Mouse (Mus musculus): ENCODE measurements around the gene Lpgat1. TPM values are rescaled to one million over a fixed set of nuclear protein-coding genes. Genes with fewer than 3 reads are reported as not detected.
A peak's percentile ranks its signal among the peaks of the same experiment; 100 is the strongest.

Gene Lpgat1
- polyA plus RNA-seq, 1 experiment from 2014 or later = 64.8 TPM

- Histone ChIP-seq H3K27ac (ENCODE audit: poor library complexity, severe bottlenecking) (no peak overlapping the region), H3K36me3 (peaks cover 17% of the 10 kb centered on the region), H3K4me1 (replicated peaks) (peaks cover 13% of the 10 kb centered on the region), H3K4me2 (no peak overlapping the region), H3K4me3 (no peak overlapping the region), H3K27me3 (replicated peaks) (no peaks in the 10 kb centered on the region), H3K9ac (no peak overlapping the region), H3K9me3 (replicated peaks) (peaks cover 6% of the 10 kb centered on the region)
- WGBS = 75% methylated on average over 11 of the region's 11 CpGs
- no peak for ATAC-seq (ENCODE audit: insufficient number of reproducible peaks, low FRiP score)
Measured at GRCm38 (mm10) chr1:191785108-191785507, 67.5 kb downstream of the Lpgat1 start.

DNA sequence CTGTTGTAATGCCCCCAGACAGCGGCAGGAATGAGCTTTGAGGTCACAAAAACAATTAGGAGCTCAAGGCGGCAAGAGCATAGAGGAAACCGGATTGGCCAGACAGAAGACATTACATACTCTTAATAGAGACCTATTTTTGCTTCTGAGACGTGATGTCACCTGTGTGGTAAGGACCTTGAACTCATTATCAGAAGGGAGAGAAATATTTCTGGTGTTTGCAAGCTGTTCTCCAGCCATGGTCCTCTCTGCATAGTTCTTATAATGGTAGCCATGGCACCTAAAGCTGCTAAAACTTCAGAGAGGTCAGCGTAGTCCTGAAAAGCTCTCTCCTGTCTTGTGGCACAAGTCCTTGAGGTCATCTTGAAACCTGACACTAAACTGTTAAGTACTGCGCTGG, 68.6 kb downstream of the Lpgat1 start:
- no peak overlapping the region for H3K9ac ChIP-seq
- WGBS = 72% methylated on average over 6 of the region's 6 CpGs
- peaks cover 6% of the 10 kb centered on the region; the same call in 1 of the 2 replicates for H3K4me1 ChIP-seq (replicated peaks)
- H3K9me3 ChIP-seq (replicated peaks) = peaks cover 6% of the 10 kb centered on the region
- no peak for ATAC-seq (ENCODE audit: insufficient number of reproducible peaks, low FRiP score)
- H3K27me3 ChIP-seq (replicated peaks) = no peaks in the 10 kb centered on the region
- peaks cover 9% of the 10 kb centered on the region; the same call in 1 of the 2 replicates for H3K36me3 ChIP-seq
- no peak overlapping the region for H3K4me3 ChIP-seq
- H3K27ac ChIP-seq (ENCODE audit: poor library complexity, severe bottlenecking) = no peak overlapping the region
- no peak overlapping the region for H3K4me2 ChIP-seq

GRCm38 (mm10) chr1:191787379-191787778, 69.7 kb downstream of the Lpgat1 start:
- no peak overlapping the region for H3K4me2 ChIP-seq
- 37% methylated on average over 4 of the region's 4 CpGs for WGBS
- peaks cover 6% of the 10 kb centered on the region; the same call in 1 of the 2 replicates for H3K4me1 ChIP-seq (replicated peaks)
- peaks cover 6% of the 10 kb centered on the region for H3K9me3 ChIP-seq (replicated peaks)
- H3K9ac ChIP-seq = no peak overlapping the region
- no peak overlapping the region for H3K27ac ChIP-seq (ENCODE audit: poor library complexity, severe bottlenecking)
- no peaks in the 10 kb centered on the region for H3K27me3 ChIP-seq (replicated peaks)
- peaks cover 9% of the 10 kb centered on the region; the same call in 1 of the 2 replicates for H3K36me3 ChIP-seq
- no peak for ATAC-seq (ENCODE audit: insufficient number of reproducible peaks, low FRiP score)
- H3K4me3 ChIP-seq = no peak overlapping the region

DNA sequence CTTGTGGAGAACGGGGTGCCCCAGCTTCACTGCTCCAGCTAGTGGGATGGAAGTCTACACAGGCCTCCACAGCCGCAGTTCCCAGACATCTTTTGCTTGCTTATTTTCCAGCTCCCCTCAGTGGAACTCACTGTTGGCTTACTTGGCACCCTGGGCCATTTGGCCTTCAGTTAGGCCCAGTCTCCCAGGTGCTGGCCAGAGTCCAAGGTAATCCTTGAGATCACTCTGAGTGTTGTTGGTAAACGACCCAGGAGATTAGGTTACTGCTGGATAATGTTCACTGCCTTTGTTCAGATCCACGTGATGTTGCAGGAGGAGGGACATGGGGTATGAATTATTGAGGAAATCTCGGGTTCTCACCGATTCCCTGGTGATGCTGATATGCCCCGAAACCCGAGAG, 75.4 kb downstream of the Lpgat1 start:
- H3K27me3 ChIP-seq (replicated peaks) = no peaks in the 10 kb centered on the region
- H3K4me2 ChIP-seq = no peak overlapping the region
- 72% methylated on average over 8 of the region's 8 CpGs for WGBS
- H3K9ac ChIP-seq = no peak overlapping the region
- H3K4me3 ChIP-seq = no peak overlapping the region
- H3K36me3 ChIP-seq = peaks cover 5% of the 10 kb centered on the region; the same call in 1 of the 2 replicates
- H3K9me3 ChIP-seq (replicated peaks) = peaks cover 6% of the 10 kb centered on the region
- H3K27ac ChIP-seq (ENCODE audit: poor library complexity, severe bottlenecking) = no peak overlapping the region
- H3K4me1 ChIP-seq (replicated peaks) = peaks cover 24% of the 10 kb centered on the region
- no peak for ATAC-seq (ENCODE audit: insufficient number of reproducible peaks, low FRiP score)

DNA sequence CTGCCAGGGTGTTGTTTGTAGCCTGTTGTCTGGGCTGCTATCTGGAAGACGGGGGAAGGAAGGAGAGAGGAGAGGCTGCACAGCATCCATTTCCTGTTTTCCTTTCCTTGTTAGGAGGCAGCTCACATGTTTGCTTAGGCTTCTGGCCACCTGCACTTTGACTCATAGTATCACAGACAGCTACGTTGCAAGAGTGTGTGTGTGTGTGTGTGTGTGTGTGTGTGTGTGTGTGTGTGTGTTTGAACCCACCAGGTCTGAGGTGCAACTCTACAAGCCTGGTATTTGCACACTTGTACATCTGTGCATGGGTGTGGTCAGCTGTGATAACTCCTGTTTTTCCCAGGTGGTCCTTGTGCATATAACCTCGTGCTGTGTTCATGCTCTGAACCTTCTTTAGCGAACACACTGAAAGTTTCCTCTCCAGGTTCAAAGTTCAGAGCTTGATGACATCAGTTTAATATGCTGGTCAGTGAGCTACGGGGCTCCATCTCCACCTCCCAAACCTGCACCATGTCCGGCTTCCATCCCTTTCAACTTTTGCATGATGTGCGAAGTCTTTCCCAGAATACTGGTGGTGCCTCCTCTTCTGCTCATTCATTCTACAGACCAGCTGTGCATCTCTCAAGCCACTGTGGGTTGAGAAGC, 76.4 kb downstream of the Lpgat1 start:
- Histone ChIP-seq H3K27me3 (replicated peaks) (no peaks in the 10 kb centered on the region), H3K4me1 (replicated peaks) (peaks cover 24% of the 10 kb centered on the region), H3K4me2 (no peak overlapping the region), H3K9ac (no peak overlapping the region), H3K9me3 (replicated peaks) (peaks cover 3% of the 10 kb centered on the region), H3K4me3 (no peak overlapping the region), H3K36me3 (peaks cover 4% of the 10 kb centered on the region; the same call in 1 of the 2 replicates), H3K27ac (ENCODE audit: poor library complexity, severe bottlenecking) (no peak overlapping the region)
- ATAC-seq (ENCODE audit: insufficient number of reproducible peaks, low FRiP score) = peak; percentile 31; the same call in 1 of the 2 replicates
- WGBS = 63% methylated on average over 7 of the region's 7 CpGs

GRCm38 (mm10) chr1:191796238-191796896, 78.7 kb downstream of the Lpgat1 start:
- H3K36me3 ChIP-seq = no peaks in the 10 kb centered on the region
- H3K4me1 ChIP-seq (replicated peaks) = peaks cover 24% of the 10 kb centered on the region
- no peaks in the 10 kb centered on the region for H3K27me3 ChIP-seq (replicated peaks)
- H3K27ac ChIP-seq (ENCODE audit: poor library complexity, severe bottlenecking) = no peak overlapping the region
- H3K9ac ChIP-seq = no peak overlapping the region
- no peak overlapping the region for H3K4me3 ChIP-seq
- ATAC-seq (ENCODE audit: insufficient number of reproducible peaks, low FRiP score) = no peak
- WGBS = 70% methylated on average over 4 of the region's 4 CpGs
- H3K9me3 ChIP-seq (replicated peaks) = no peaks in the 10 kb centered on the region; the same call in 1 of the 2 replicates
- no peak overlapping the region for H3K4me2 ChIP-seq

DNA sequence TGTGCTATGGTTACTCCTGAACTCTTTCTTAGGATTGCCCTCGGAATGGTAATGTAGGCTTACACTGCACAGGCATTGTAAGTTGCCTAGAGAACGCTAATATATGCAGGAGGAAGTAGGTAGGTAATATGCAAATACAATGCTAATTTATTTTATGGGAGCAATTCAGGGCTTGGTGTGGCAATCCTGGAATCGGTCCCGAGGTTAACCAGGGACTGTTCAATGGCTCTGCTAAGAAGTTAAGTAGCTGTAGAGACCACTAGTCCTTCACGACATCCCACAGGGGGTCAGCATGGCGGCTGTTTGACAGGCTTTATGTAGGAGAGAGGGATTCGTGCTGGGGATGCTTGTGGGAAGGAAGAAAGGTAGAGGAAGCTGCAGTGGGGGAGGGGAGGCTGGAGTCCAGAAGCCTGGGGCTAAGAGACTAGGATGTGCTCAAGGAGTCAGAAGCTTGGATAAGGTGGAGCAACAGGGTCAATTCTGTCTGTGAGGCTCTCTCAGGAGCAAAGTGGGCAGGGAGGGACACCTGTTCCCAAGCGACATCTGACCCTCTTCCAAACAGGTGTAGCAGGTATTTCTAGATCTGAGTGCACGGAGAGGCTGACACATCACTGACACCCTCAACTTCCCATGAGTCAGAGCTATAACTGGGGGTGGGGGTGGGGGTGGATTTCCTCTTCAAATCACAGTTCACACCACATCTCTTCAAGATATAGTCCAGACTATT, 84.6 kb downstream of the Lpgat1 start:
- H3K4me1 ChIP-seq (replicated peaks) = peaks cover 15% of the 10 kb centered on the region; the same call in 1 of the 2 replicates
- H3K27me3 ChIP-seq (replicated peaks) = no peaks in the 10 kb centered on the region
- H3K9ac ChIP-seq = no peak overlapping the region
- peaks cover 5% of the 10 kb centered on the region for H3K9me3 ChIP-seq (replicated peaks)
- H3K27ac ChIP-seq (ENCODE audit: poor library complexity, severe bottlenecking) = no peak overlapping the region
- H3K4me2 ChIP-seq = no peak overlapping the region
- no peaks in the 10 kb centered on the region for H3K36me3 ChIP-seq
- 0 out of 2 replicates have a peak, but pooled peaks have one; percentile 11 for ATAC-seq (ENCODE audit: insufficient number of reproducible peaks, low FRiP score)
- no peak overlapping the region for H3K4me3 ChIP-seq
- 67% methylated on average over 9 of the region's 9 CpGs for WGBS

GRCm38 (mm10) chr1:191802820-191803655, 85.4 kb downstream of the Lpgat1 start:
- ATAC-seq (ENCODE audit: insufficient number of reproducible peaks, low FRiP score) = no peak
- no peak overlapping the region for H3K27ac ChIP-seq (ENCODE audit: poor library complexity, severe bottlenecking)
- WGBS = 48% methylated on average over 10 of the region's 10 CpGs

DNA sequence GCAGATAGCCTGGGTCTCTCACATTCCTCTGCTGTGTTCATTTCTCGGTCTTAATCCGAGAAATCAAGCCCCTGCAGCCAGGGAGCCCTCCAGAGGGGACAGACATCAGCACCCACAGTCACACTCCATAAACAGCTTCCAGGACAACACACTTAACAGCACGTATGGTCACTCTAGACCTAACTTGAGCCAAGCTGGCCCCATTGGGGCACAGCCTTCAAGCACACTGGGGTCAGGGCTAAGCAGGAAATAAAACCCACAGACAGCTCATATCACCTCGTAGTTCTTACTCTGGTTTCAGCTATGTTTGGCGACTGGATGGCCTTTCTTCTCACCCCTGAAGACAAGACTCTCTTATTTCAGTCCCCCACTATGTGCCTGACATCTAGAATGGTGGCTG, 87.1 kb downstream of the Lpgat1 start:
- 51% methylated on average over 5 of the region's 5 CpGs for WGBS
- Histone ChIP-seq H3K27me3 (replicated peaks) (no peaks in the 10 kb centered on the region), H3K36me3 (no peaks in the 10 kb centered on the region), H3K4me2 (no peak overlapping the region), H3K9me3 (replicated peaks) (peaks cover 5% of the 10 kb centered on the region), H3K9ac (no peak overlapping the region), H3K4me1 (replicated peaks) (peaks cover 15% of the 10 kb centered on the region; the same call in 1 of the 2 replicates), H3K27ac (ENCODE audit: poor library complexity, severe bottlenecking) (no peak overlapping the region), H3K4me3 (no peak overlapping the region)
- no peak for ATAC-seq (ENCODE audit: insufficient number of reproducible peaks, low FRiP score)

More at GRCm38 (mm10) chr1:191802820-191803655, 85.4 kb downstream of the Lpgat1 start:
- H3K4me1 ChIP-seq (replicated peaks) = peaks cover 15% of the 10 kb centered on the region; the same call in 1 of the 2 replicates
- H3K4me3 ChIP-seq = no peak overlapping the region
- no peak overlapping the region for H3K9ac ChIP-seq
- peaks cover 5% of the 10 kb centered on the region for H3K9me3 ChIP-seq (replicated peaks)
- H3K4me2 ChIP-seq = no peak overlapping the region
- no peaks in the 10 kb centered on the region for H3K36me3 ChIP-seq
- H3K27me3 ChIP-seq (replicated peaks) = no peaks in the 10 kb centered on the region

DNA sequence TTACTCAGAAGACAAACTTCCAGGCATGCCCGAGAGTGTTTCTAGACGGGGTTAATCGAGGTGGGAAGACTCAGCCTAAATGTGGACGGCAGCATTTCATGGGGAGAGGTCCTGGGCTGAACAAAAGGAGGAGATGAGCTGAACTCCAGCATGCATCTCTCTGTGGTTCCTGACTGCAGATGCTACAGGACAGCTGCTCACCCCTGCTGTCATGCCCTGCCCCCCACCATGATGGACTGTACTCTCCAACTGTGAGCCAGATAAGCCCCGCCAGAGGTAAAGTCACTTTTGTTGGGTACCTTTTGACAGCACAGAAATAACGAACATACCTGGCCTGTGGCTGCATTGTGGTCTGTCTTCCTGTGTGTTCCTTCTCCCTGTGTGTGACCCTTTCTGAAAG, 88.2 kb downstream of the Lpgat1 start:
- Histone ChIP-seq H3K4me3 (no peak overlapping the region), H3K27me3 (replicated peaks) (no peaks in the 10 kb centered on the region), H3K36me3 (no peaks in the 10 kb centered on the region), H3K4me2 (no peak overlapping the region), H3K9me3 (replicated peaks) (peaks cover 5% of the 10 kb centered on the region), H3K9ac (no peak overlapping the region), H3K27ac (ENCODE audit: poor library complexity, severe bottlenecking) (no peak overlapping the region), H3K4me1 (replicated peaks) (peaks cover 15% of the 10 kb centered on the region; the same call in 1 of the 2 replicates)
- WGBS = 75% methylated on average over 6 of the region's 6 CpGs
- no peak for ATAC-seq (ENCODE audit: insufficient number of reproducible peaks, low FRiP score)
